Mouse (Mus musculus) erythroblast, adult 5-6 weeks (primary cell): Measurements from ENCODE around the gene Fam131c. TPM values are rescaled to one million over a fixed set of nuclear protein-coding genes. Genes with fewer than 3 reads are reported as not detected.
A peak's percentile ranks its signal among the peaks of the same experiment; 100 is the strongest.

ENCODE experiments used
- ATAC-seq: replicated peaks from 2 replicates; pipeline ENCODE4 v1.8.0; 2016; ENCODE audit warnings: moderate number of reproducible peaks, mild to moderate bottlenecking, moderate TSS enrichment, inconsistent platforms; ENCODE audit not compliant: poor library complexity, low FRiP score, severe bottlenecking
- total RNA-seq, 2 experiments: library from RNA; stranded (forward) in 1 of 2; stranded (reverse) in 1 of 2; fragments of 150-400 nt in 1 of 2; fragments of 200-764, 138-1000 nt in 1 of 2; gene quantifications; 2 replicates each; pipeline versions ENCODE4 v1.2.3 to v1.2.4; 2015 to 2017; ENCODE audit warnings: low replicate concordance in 2 of 2

The Fam131c gene
- total RNA-seq, 2 experiments from 2014 or later, result not detected

DNA sequence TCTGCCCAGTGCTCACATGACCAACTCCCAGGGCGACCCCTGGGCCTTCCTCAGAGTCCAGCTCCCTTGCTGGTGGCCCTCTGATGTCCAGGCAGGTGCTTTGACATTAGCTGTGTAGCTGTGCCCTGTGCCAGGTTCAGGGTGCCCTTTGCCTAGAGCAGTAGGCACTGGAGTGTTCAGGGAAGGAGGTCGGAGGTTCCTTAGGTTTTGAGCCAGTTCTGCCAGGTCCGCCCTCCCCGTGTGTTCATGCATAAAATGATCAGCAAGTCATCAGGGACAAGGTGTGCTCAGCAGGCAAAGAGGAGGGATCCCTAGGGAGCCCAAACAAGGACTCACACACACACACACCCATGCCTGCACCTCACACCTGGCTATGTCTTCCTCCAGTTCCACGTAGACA is 15.0 kb upstream of the Fam131c start:
- ATAC-seq, result no peak

DNA sequence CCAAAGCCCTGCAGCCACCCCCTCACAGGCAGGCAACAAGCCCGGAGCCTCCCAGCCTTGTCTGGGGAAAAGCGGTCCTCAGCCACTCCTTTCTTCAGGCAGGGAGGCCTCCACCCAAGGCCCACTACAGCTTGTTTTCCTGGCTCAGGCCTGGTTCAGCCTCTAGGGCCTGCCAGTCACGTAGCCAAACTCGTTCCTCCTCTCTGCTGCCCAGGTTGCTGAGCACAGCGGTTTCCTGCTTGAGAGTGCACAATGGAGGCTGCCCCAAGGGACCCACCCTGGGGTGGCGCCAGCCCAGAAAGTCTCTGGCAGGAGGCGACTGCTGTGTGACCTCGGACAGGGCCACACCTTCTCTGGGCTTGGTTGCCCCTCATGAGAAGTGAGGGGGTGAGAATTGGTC is 14.2 kb upstream of the Fam131c start:
- no peak for ATAC-seq

DNA sequence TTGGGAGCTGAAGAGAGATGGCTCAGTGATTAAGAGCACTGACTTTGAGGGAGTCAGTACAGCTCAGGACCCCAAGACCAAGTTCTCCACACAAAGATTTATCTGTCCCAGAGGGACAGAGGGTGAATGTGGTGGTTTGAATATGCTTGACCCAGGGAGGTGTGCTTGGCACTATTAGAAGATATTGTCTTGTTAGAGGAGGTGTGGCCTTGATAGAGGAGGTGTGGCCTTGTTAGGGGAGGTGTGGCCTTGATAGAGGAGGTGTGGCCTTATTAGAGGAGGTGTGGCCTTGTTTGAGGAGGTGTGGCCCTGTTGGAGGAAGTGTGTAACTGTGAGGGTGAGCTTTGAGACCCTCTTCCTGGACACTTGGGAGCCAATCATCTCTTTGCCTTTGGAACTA is 10.2 kb upstream of the Fam131c start:
- no peak for ATAC-seq

DNA sequence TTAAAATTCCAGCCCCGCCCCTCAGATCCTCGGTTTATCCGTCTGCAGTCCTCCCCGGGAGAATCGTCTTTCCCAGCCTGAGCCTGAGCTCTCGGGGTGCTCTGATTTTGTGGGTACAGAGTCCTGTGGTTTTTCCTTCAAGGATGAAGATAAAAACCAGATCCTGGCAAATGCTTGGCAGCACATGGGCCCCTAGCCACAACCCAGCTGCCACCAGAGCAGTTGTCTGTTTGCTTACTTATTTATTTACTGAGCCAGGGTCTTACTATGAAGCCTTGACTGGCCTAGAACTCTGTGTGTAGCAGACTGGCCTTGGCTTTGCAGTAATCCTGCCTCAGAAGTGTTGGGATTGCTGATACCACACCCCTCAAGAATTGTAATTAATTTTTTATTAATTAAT is 8.8 kb upstream of the Fam131c start:
- no peak for ATAC-seq

DNA sequence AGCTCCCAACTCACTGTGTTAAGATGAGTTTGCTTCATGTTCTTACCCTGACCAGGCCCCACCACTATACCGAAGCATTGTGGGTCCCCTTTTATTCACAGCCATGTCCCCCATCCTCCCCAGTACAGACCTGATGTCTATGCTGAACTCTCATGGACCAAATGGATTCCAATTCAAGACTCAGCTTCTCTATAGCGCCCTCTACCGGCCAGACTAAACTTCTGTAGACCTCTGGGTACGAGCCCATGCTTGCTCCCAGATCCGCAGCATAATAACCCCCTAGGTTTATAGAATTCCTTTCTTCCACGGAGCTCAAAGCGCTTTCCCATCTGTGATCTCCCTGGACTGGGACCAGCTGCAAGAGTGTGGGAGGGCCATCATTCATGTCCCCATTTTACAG is 7.2 kb upstream of the Fam131c start:
- ATAC-seq, result no peak

DNA sequence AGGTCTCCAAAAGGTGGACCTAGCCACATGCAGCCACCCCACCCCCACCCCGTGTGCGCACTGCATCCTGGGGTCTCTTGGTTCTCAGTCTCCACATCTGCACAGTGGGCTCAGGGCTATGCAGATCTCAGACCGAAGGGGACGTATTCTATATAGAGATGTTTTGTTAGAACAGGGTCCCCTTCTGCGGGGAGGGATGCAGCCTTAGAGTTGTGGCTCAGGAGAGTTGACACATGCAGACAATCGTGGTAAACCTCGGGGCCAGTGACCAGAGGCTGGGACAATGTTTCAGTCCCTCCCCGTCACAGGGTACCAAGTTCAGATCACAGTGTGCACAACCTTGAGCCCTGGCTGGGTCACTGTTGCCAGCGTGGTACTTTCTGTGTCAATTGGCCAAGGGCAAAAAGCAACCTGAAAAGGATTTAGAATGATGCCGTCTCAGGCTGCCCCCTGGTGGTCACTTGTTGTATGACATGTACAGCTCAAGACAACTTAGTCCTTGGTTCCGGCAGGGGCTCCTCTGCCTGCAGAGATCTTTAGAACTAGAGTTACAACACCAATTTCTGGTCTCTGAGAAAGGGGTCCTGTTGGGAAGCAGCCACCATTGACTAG is 5.0 kb upstream of the Fam131c start:
- peak; percentile 65; the same call in 1 of the 2 replicates for ATAC-seq

GRCm38 (mm10) chr4:141365126-141365525 is 2.9 kb upstream of the Fam131c start:
- no peak for ATAC-seq

DNA sequence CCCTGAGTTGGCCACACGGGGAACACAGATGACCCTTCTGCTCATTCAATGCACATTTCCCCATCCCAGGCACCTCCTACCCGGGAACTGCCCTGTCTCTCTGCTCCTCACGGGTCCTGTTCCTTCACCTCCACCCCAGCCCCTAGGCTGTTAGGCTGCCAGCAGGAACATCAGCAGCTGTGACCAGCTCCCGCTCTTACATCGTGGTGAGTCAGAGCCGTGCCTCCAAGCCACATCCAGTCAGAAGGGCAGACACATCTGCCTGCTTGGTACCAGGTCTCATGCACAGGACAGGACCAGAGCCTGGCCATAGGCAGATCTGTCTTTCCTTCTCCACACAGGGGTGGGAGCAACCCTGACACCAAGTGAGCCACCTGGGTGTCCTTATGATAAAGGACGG is 2.1 kb upstream of the Fam131c start:
- ATAC-seq, result no peak

DNA sequence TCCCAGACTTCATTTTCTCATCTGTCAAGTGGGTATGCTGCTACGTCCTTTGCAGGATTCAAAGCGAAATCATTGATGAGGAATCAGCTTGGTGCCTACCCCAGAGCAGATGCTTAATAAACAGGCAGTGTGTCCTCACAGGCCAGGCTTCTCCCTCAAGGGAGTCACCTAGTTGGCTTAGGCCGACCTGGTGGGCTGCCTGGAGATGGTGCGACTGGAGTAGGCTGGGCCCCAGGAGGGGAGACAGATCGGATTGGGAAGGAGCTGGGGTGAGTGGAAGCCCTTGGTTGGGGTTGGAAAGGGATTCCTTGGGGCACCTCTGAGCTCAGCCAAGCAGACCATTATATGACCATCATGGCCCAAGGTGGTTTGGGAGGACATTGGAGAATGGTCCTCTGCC is 4.4 kb downstream of the Fam131c start:
- no peak for ATAC-seq

- ATAC-seq, result no peak
These were observed 11.7 kb downstream of the Fam131c start for GRCm38 (mm10) chr4:141379674-141380073.

- no peak for ATAC-seq
These were observed 14.4 kb downstream of the Fam131c start for GRCm38 (mm10) chr4:141382406-141382805.

- ATAC-seq, result peak; percentile 65
These were observed 17.3 kb downstream of the Fam131c start for GRCm38 (mm10) chr4:141385275-141385674.

GRCm38 (mm10) chr4:141386150-141386549 is 18.1 kb downstream of the Fam131c start:
- no peak for ATAC-seq

DNA sequence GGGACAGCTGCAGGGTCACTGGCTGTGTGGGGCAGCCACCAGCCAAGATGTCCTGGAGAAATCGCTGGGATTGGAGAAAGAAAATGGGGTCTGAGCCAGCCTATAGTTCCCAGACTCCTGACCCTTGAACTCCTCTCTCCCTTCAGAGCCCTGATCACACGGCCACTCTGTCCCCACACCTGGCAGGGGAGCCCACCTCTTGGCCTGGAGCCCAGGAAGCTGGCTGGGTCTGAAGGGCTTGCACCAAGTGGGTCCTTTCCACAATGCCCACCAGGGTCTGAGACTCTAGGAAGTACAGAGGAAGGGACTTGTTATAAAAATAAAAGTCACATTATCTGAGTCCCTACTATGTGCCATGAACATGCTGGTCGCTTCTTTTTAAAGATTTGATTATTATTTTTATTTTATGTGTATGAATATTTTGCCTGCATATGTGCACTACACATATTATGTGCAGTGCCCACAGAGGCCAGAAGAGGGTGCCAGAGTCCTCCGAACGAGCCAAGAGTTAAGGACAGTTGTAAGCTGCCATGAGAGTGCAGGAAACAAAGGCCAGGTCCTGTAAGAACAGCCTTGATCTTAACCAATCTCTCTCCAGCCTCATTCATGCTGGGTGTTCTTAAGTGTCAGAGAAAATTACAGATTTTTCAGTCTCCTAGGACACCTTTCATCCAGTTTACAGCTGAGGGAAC is 19.2 kb downstream of the Fam131c start:
- peak; percentile 58; the same call in 1 of the 2 replicates for ATAC-seq

GRCm38 (mm10) chr4:141387933-141388332 is 19.9 kb downstream of the Fam131c start:
- no peak for ATAC-seq

- no peak for ATAC-seq
These were observed 21.5 kb downstream of the Fam131c start for GRCm38 (mm10) chr4:141389366-141390150.

DNA sequence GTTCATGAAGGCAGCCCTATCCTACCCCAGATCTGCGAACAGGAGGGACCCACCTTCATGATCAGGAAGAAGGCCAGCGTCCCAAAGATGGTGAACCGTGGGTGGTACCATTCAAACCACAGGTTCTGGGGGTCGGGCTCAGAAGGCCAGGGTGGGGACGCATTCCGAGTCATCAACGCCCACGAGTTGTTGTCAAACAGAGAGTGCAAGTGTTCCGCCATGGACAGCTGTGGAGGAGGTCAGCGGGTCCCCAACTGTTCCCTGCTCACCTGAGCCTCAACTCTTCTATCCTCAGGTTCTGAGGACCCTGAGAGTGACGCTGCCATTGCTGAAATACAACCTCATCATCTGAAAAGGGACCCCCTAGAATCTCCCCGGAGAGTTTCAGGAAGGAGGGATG is 23.3 kb downstream of the Fam131c start:
- no peak for ATAC-seq

DNA sequence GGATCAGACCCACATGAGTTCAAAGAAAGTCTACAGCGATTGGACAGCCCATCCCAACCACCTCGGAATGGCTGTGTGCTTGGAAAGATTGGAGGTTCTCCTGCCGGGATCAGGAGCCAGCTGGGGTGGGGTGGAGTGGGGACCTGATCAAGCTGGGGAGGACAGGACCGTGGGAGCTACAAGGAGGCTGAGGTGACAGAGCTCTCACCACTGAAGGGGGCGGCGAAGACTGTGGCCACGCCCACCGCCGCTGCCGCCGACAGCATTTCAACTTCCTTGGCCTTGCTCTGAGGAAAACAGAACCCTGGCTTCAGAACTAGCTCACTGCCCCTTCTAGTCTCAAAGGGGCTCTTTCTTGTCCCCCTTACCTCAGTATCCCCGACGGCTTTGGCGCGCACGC is 26.7 kb downstream of the Fam131c start:
- no peak for ATAC-seq

- ATAC-seq, result no peak
These were observed 29.8 kb downstream of the Fam131c start for GRCm38 (mm10) chr4:141397861-141398260.

DNA sequence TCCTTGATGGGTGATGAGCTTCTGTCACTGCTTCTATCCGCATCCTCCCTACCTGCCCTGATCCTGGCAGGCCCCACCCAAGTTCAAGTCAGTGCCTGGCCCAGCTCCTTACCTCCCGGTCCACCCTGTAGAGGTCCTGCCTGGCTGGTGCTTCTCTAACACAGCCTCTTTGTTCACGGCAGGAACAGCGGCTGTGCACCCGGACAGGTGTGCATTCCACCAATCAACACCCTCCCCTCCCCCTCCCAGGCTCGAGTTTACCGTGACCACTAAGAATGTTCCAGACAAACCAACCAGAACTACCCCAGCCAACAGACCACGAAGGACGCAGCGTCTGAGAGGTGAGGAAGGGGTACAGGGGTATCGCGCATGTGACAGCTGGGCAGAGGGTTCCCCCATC is 30.5 kb downstream of the Fam131c start, which contains the start of gene Clcnka:
Gene Clcnka, minus strand, starts transcription at position 180 of the 400 bp plus-strand sequence.
- no peak for ATAC-seq

DNA sequence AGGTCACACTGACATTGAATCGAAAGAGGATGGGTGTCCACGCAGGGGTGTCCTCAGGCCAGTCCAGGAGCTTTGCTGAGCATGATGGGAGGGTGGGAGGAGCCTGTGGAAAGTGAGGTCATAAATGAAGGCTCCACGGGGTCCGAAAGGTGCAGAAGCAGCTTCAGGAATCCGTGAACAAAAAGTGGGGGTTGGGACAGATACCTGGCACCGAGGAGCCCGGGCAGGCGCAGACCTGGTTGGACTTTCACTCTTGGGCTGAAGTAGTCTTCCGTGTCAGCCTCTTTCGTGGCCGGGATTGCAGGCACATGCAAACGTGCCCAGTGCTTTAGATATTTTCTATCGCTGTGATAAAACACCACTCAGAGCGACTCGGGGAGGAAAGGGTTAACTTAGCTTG is 32.2 kb downstream of the Fam131c start:
- ATAC-seq, result no peak
